Mouse (Mus musculus): Measurements from ENCODE around the gene Atp2b4. TPM values are rescaled to one million over a fixed set of nuclear protein-coding genes. Genes with fewer than 3 reads are reported as not detected.

The Atp2b4 gene
- 10 to 100 TPM; 13.8 to 20.5 TPM for total RNA-seq (2023)

DNA sequence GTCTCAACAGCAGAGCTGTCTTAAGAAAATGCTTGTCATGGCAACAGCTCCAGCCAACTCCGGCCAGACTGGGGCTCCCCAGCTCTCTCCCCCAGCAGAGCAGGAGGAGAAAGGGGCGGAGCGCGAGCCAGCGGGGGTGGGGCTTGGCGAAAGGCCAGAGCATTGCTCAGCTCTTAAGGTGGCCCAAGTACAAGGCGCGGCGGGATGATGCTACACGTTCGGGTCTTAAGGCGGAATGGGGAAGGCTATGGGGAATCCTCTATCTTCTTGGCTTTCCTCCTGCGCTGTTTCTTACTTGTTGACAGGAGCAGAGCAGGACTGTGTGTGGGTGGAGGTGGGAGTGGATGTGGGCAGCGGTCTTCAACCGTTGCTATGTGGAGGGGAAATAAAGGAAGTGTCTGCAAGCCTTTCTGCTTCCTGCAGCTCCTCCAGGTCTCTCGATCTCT lies at the start of gene Atp2b4:
Atp2b4 (minus strand) TSS at position 94 of the 446 bp plus-strand sequence.

DNA sequence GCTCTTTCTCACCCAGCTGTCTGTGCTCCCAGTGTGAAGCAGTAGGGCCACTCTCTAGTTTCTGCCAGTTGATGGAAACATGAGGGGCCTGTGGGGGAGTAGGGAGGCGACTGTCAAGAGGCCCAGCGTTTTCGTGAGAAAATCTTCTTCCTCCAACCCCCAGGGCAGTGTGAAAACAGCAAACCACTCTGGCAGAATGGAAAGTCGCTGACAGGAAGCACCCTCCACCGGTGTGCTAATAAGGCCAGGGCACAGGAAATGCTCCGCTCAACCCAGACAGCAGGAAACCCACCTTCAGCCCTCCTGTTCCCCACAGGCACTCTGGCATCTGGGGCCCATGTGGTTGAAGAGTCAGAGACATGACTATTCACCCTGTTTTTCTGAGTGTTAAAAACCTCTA lies 110.9 kb downstream of the Atp2b4 start, which contains the start of gene Lax1:
Lax1 (minus strand) TSS at position 212 of the 400 bp plus-strand sequence.

DNA sequence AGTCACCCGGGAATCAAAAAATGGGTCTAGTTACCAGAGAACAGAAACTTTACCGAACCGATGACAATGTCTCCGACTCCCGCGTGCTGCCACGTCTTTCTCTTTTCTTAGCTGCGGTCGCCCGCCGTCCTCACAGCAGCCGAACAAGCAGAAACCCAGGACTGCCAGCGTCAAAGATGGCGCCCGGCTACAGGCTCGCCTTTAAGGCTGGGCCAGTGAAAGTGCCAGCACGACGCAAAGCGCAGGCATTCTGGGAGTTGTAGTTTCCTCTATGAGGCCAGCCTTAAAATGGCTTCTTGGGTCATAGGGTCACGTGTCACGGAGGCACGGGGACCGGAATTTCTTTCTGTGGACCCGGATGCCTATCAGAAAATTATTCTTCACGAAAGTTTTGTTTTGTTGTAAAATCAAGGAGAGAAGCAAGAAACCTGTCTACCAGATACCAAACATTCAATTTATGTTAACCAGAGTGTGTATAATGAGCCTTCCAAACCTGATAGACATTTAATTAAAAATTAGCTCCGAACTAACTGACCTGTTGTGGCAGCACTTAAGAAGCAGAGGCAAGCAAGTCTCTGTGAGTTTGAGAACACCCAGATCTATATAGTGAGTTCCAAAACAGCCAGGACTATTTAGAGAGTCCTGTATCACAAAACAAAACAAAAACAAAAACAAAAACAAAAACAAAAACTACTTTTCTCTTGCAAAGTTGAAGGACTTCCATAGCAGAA lies 139.5 kb downstream of the Atp2b4 start, which contains the start of gene Gm38394:
Gm38394 (minus strand) TSS at position 116 of the 731 bp plus-strand sequence.

DNA sequence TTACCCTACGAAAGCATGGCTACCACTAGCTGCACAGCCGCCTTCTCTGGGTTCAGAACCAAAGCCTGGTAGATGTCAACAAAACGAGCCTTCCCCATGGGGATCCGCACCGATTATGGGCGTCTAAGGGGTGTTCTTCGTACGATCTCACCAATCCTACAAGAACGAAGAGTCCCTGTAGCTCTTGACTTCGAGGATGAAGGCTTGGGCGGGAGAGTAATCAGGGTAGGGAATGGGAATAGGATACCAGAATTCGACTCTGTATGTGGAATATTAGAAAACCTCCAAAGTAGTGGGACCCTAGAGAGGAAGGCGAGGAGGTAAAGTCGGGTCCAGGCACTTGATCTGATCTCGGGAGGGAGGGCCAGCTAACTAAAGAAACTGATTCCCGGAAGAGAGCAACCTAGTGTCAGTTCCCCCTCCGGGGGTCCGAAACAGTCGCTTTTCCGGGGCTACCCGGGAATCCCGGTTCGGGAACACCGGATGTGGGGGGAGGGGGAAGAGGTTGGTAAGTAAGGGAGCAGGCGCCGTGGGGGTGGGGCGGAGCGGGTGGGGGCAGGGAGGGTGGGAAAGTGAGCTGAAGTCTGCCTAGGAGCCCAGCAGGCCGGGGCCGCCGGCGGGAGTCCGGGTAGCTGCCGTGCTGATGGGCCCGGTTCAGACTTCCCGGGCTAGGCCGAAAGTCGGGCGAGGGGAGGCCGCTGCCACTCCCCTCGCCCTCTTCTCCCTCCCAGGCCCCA lies 140.2 kb downstream of the Atp2b4 start, which contains the start of gene Zbed6:
Zbed6 (minus strand) TSS at position 420 of the 737 bp plus-strand sequence.

Other genes starting within 250 kb of the Atp2b4 start
- 100 to 1,000 TPM in 1 of 2 experiments, 10 to 100 TPM in 1; 98.7 to 104 TPM for gene Snrpe, start 190.8 kb downstream of the Atp2b4 start, total RNA-seq (2023)
- gene Zbed6, start 140.2 kb downstream of the Atp2b4 start, total RNA-seq (2023): 10 to 100 TPM; 10.6 to 14.1 TPM
- gene Gm38394, start 139.7 kb downstream of the Atp2b4 start, total RNA-seq (2023): 10 to 100 TPM; 24.5 to 24.6 TPM
- gene Lax1, start 110.9 kb downstream of the Atp2b4 start, total RNA-seq (2023): 1 to 10 TPM in 1 of 2 experiments, under 1 TPM in 1; 0.73 to 3.5 TPM
- not detected for gene Optc, start 107.0 kb upstream of the Atp2b4 start, total RNA-seq (2023)
- under 1 TPM in 1 of 2 experiments, not detected in 1; 0.18 TPM for gene Prelp, start 120.4 kb upstream of the Atp2b4 start, total RNA-seq (2023)
- gene Fmod, start 236.2 kb upstream of the Atp2b4 start, total RNA-seq (2023): not detected